Mouse (Mus musculus) cerebellum, postnatal 25 days (tissue): Measurements from ENCODE around the gene Rhbdl3.
"Not testable (repeated sequence)": the region's sequence is repeated elsewhere in the genome, so short reads cannot be mapped to it uniquely, and the experiment has no call there.

Experiments used
- DNase-seq, 2 experiments: peaks; one replicate each; pipeline ENCODE4 v3.0.0; 2021; ENCODE audit warnings: mixed read lengths in 2 of 2

Rhbdl3 gene

DNA sequence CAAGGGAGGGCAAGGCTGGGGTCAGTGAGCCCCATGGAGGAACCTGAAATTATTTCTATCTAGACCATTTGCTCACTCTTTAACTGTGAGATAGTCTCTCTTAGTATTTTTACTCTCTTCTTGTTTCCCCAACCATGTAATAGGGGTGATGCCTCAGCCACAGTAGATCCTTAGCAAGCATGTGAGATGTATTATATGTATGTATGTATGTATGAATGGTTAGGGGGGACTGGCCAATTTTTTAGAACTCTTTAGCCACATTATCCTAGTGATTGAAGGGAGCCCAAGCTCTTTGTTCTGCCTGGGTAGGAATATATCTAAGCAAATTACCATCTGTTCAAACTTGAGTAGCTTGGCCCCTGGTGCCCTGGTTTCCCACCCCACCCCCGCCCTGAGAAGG, 12.8 kb downstream of the Rhbdl3 start:
- no peak for DNase-seq

- no peak for DNase-seq
Observed at GRCm38 (mm10) chr11:80313944-80314343, 13.2 kb downstream of the Rhbdl3 start.

GRCm38 (mm10) chr11:80315743-80316639, 15.3 kb downstream of the Rhbdl3 start:
- peak; percentile 55 to 71 for DNase-seq

- DNase-seq: no peak
Observed at GRCm38 (mm10) chr11:80323255-80323654, 22.5 kb downstream of the Rhbdl3 start.

- no peak for DNase-seq
Observed at GRCm38 (mm10) chr11:80324636-80325035, 23.9 kb downstream of the Rhbdl3 start.

- DNase-seq: no peak
Observed at GRCm38 (mm10) chr11:80332709-80333400, 32.1 kb downstream of the Rhbdl3 start.

GRCm38 (mm10) chr11:80335609-80336350, 35.1 kb downstream of the Rhbdl3 start:
- no peak for DNase-seq

DNA sequence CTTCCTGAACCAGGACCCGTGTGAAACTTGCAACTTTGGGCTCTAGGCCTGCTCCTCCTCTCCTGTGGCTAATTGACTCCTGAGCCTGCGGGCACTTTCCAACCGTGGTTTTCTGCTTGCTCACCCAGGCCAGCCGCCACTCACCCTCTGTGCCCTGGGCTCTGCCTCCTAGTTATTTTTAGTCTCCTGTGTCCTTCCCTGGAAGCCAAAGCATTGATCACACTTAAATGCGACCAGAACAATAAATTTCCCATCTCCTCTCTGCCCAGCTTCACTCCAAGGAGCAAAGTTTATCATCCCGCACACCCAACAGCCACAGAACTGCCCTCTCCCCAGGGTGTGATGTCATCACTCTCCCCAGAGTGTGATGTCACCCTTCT, 35.6 kb downstream of the Rhbdl3 start:
- no peak for DNase-seq

DNA sequence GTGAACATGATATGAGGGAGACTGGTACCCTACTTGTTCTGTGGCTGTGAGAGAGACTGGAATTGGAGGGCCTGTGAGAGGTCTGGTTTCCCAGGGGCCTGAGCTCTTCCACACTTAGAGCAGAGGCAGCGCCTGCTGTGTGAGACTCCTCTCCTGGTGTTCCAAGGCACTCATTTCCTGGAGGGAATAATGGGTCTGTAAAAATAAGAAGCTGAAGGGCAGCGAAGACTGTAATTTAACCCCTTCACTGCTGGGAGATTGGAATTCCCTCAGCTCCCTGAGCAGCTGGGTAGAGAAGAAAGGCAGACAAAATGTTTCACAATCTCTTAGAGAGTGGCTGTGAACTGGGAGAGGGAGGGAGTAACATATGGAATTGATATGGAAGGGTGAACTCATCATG, 41.8 kb downstream of the Rhbdl3 start:
- no peak for DNase-seq

DNA sequence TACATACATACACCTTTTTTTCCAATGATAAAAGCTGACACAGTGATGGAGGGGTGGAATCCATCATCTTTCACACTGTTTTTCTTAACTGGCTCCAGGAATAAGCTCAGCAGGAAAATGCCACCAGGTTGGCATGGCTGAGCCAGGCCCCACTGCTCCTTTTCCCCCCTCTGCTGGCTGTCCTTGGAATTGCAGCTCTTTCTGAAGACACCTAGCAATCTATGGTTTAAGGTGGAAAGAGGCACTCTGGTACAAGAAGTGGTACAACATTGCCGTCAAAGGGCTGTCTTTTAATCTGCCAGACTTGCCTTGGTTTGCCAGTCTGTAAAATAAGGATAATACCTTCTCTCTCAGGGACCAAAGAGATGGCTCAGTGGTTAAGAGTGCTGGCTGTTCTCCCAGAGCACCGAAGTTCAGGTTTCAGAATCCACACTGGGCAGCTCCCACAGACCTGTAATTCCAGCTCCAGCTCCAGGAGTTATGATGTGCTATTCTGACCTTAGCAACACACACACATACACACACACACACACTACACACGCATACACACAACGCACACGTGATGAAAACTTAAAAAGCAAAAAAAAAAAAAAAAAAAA, 51.2 kb downstream of the Rhbdl3 start:
- DNase-seq: peak; percentile 89 to 96

DNA sequence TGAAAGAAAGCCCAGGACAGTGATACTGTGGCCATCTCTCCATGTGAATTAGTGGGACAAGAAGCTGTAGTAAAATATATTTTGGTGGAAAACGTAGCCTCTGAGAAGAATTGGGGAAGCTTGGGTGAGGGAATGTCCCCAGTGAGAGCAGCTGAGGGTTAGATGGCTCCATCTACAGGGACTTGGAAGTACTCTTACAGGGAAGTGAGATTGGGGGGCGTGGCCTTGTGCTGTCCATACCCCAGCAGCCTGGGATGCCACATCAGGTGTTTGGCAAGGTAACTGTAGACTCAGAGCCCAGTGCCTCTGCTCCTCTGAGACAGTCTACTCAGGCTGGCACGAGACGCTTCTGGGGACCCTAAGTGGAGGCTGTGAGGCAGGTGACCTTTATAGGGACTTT, 54.1 kb downstream of the Rhbdl3 start:
- peak in 1 of 2 experiments; percentile 18 for DNase-seq

GRCm38 (mm10) chr11:80368949-80369348, 68.2 kb downstream of the Rhbdl3 start:
- no peak for DNase-seq

- no peak for DNase-seq
Observed at GRCm38 (mm10) chr11:80376651-80377050, 75.9 kb downstream of the Rhbdl3 start.

GRCm38 (mm10) chr11:80377712-80378451, 77.2 kb downstream of the Rhbdl3 start, which contains the start of gene 5730455P16Rik:
5730455P16Rik (minus strand) TSS chr11:80378034.
- DNase-seq: peak; percentile 92 to 93

- not testable (repeated sequence) for DNase-seq
Observed at GRCm38 (mm10) chr11:80378452-80379068, 77.8 kb downstream of the Rhbdl3 start.

DNA sequence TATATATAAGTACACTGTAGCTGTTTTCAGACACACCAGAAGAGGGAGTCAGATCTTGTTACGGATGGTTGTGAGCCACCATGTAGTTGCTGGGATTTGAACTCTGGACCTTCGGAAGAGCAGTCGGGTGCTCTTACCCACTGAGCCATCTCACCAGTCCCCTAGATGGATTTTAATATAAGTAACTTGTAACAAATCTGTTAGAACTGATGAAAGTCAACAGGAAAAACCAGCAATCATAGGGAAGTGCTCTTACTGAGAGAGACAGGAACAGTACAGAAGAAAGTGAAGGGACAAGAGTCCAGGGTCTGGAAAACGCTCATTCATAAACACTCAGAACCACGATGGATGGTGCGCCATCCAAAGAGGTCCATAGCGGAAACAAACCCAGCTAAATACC, 78.5 kb downstream of the Rhbdl3 start:
- DNase-seq: not testable (repeated sequence)

- peak in 1 of 2 experiments; percentile 68 for DNase-seq
Observed at GRCm38 (mm10) chr11:80382626-80383018, 81.9 kb downstream of the Rhbdl3 start.

- DNase-seq: peak; percentile 97 to 99
Observed at GRCm38 (mm10) chr11:80383019-80383625, 82.4 kb downstream of the Rhbdl3 start, which contains the start of gene Zfp207. Zfp207 (plus strand) TSS chr11:80383279.

DNA sequence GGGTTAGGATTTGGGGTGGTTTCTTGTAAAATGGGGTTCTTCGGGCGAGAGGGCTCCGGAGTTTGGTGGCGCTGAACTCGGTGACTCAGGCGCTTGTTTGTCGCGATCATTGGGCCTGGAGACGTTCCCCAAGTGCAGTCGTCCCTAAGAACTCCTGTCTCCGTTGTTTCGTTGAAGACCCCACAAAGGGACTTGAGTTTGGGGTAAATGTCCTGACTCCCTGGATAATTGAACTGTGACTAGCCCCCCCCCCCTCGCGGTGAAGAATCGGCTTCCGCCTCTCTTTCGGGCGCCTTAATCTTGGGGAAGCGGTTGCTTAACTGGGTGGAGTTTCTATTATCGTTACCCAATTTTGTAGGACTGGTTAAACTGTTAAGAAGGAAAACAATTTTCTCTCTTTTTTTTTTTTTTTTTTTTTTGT, 82.9 kb downstream of the Rhbdl3 start:
- DNase-seq: peak in 1 of 2 experiments; percentile 53

DNA sequence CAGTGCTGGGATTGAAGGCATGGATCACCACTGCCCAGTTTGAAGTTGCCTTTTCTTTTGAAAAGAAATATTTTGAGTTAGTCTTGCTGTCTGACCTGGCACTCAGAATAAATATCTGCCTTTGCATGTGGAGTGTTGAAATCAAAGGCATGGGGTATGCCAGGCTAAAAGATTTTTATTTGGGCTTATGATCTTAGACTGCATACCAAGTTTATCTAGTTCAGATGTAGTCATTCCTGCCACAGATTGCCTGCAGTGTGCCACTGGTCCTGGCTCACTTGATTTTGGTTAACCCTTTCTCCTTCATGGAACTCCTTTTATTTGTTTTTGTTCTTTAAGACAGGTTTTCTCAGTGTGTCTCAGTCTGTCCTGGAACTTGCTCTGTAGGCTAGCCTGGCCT, 83.7 kb downstream of the Rhbdl3 start:
- DNase-seq: no peak

DNA sequence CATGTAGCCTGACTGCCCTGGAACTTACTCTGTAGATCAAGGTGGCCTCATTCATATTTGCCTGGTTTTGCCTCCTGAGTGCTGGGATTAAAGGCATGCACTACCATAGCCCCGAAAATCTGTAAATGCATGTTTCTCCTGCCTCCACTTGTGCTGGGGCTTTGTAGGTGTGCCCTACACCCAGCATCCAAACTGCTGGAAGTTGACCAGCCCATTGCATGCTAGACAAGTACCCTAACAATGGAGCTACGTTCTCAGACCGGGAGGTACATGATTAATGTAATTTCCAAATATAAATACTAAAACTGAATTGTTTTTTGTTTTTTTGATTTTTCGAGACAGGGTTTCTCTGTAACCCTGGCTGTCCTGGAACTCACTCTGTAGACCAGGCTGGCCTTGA, 84.3 kb downstream of the Rhbdl3 start:
- DNase-seq: no peak
